Mouse (Mus musculus) heart, embryonic 11.5 days (tissue): ENCODE measurements around the gene 3110040M04Rik. TPM values are rescaled to one million over a fixed set of nuclear protein-coding genes. Genes with fewer than 3 reads are reported as not detected.

Source experiments
- ATAC-seq: fragments of 200-750 bp; cut with Nextera tagmentation; replicated peaks from 2 replicates; pipeline ENCODE4 v1.8.0; 2017; ENCODE audit warnings: moderate library complexity; ENCODE audit not compliant: insufficient number of reproducible peaks, low FRiP score, low TSS enrichment
- H3K27ac ChIP-seq: fragments of 300-500 bp; sonication (generic); 2 replicates; pipeline ENCODE4 v1.5.1; 2014; ENCODE audit warnings: mild to moderate bottlenecking, low read depth, low read length
- H3K27me3 ChIP-seq: fragments of 300-500 bp; sonication (generic); 2 replicates; pipeline ENCODE4 v1.6.1; 2014; ENCODE audit warnings: mild to moderate bottlenecking, low read length, mixed read lengths; ENCODE audit not compliant: control insufficient read depth, insufficient read depth
- H3K36me3 ChIP-seq: fragments of 300-500 bp; sonication (generic); 2 replicates; pipeline ENCODE4 v1.6.1; 2014; ENCODE audit warnings: mild to moderate bottlenecking, low read length, moderate library complexity, mixed read lengths; ENCODE audit not compliant: control insufficient read depth, insufficient read depth
- H3K4me1 ChIP-seq: fragments of 300-500 bp; sonication (generic); 2 replicates; pipeline ENCODE4 v1.6.1; 2014; ENCODE audit warnings: low read length; ENCODE audit not compliant: control insufficient read depth, insufficient read depth
- H3K4me2 ChIP-seq: fragments of 300-500 bp; sonication (generic); 2 replicates; pipeline ENCODE4 v1.6.1; 2014; ENCODE audit warnings: mild to moderate bottlenecking, moderate library complexity
- H3K4me3 ChIP-seq: fragments of 300-500 bp; sonication (generic); 2 replicates; pipeline ENCODE4 v1.5.1; 2014; ENCODE audit warnings: low read depth, low read length
- H3K9ac ChIP-seq: fragments of 300-500 bp; sonication (generic); 2 replicates; pipeline ENCODE4 v1.6.1; 2014; ENCODE audit warnings: mild to moderate bottlenecking, low read depth, low read length, moderate library complexity
- H3K9me3 ChIP-seq: fragments of 300-500 bp; sonication (generic); replicated peaks from 2 replicates; pipeline ENCODE4 v1.6.1; 2016; ENCODE audit warnings: low read length; ENCODE audit not compliant: control insufficient read depth
- WGBS: fragments of 180-500 bp; shearing (Covaris S2); extraction: QIAGEN DNeasy Blood & Tissue Kit; methylation state at CpG from one replicate; pipeline ENCODE4 v1.1.7; 2014; ENCODE audit not compliant: insufficient replicate concordance; 5-methylcytosine and 5-hydroxymethylcytosine counted together
- polyA plus RNA-seq: library from polyadenylated mRNA; unstranded; fragments of >200 nt; fragmentation: Nextera tagmentation; extraction: Ambion mirVana; gene quantifications from 2 replicates; pipeline ENCODE4 v1.2.1, GENCODE M21; 2014

3110040M04Rik gene
- polyA plus RNA-seq, 1 experiment from 2014 or later = 1.1 TPM

DNA sequence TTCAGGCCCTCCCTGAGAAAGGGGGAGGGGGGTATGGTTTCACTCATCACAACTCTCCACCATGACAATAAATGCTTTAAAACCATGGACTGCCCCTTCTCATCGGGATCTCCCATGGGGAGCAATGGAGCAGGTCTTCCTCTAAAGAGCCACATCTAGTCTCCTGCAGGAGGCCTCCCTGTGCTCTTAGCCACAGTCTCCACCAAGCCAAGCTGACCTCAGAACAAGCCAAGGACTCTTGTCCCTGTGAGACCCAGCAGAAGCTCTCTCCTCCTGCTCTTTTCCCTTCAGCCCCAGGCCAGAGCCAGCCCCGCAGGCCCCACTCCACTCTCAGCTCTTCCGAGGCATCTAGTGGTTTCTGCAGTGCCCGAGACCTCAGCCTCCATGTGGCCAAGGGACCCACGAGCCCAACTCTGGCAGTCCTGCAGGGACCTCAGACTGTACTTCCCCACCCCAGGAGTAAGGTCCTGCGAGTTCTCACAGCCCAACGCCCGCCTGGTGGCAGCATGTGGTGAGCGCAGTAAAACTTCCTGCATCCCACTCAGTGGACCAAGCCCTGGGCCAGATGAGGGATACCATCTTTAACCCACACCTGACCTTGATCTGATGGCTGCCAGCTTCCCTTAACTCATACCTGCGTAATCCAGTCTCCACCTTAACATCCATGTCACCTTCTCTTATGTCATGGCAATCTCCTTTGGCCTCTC, 18.8 kb downstream of the 3110040M04Rik start:
- no peaks in the 10 kb centered on the region for H3K36me3 ChIP-seq
- no peak overlapping the region for H3K9ac ChIP-seq
- no peak overlapping the region for H3K4me3 ChIP-seq
- no peak for ATAC-seq
- WGBS = 84% methylated on average over 10 of the region's 10 CpGs
- no peak overlapping the region for H3K4me2 ChIP-seq
- no peak overlapping the region for H3K27ac ChIP-seq
- no peaks in the 10 kb centered on the region for H3K27me3 ChIP-seq
- H3K4me1 ChIP-seq = peaks cover 5% of the 10 kb centered on the region; the same call in 1 of the 2 replicates
- H3K9me3 ChIP-seq = no peaks in the 10 kb centered on the region

DNA sequence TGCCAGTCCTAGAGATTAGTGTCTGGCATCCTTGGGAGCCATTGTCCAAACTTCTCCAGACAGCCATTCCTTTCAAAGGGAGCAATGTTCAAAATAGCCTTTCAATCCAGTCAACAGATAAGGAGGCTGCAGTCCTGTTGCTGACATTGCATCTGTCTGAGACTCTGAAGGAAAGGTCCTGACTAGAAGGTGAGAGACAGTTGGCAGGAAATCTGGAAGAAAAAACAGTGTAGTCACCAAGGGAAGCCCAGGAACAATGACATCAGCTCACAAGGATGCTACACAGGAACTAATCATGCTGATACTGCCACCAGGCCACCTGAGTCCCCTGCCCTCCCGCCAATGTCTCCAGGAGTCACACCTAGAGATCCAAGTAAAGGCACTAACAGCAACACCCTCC, 19.5 kb downstream of the 3110040M04Rik start:
- ATAC-seq = no peak
- no peak overlapping the region for H3K27ac ChIP-seq
- no peak overlapping the region for H3K9ac ChIP-seq
- no peaks in the 10 kb centered on the region for H3K27me3 ChIP-seq
- WGBS = 29% methylated on average over 1 of the region's 1 CpGs
- peaks cover 5% of the 10 kb centered on the region; the same call in 1 of the 2 replicates for H3K4me1 ChIP-seq
- no peak overlapping the region for H3K4me2 ChIP-seq
- no peaks in the 10 kb centered on the region for H3K36me3 ChIP-seq
- no peaks in the 10 kb centered on the region for H3K9me3 ChIP-seq
- H3K4me3 ChIP-seq = no peak overlapping the region

DNA sequence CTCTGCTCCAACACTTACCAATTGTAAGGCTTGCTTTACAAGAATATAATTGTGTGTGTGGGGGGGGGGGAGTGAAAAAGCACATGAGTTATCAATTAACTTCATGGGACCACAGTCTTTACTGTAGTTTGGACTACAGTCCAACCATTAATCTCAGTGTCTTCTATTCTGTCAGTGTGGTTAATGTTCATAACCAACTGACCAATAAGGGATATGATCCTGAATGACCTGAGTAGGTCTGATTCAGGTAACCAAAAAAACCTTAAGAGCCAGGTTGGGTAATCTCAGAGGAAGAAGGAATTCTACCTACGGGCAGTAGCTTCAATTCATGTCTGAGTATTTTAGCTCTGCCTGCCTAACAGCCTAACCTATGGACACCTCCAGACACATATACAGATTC, 20.6 kb downstream of the 3110040M04Rik start:
- WGBS = 82% methylated on average over 1 of the region's 1 CpGs
- no peak for ATAC-seq
- H3K4me3 ChIP-seq = no peak overlapping the region

DNA sequence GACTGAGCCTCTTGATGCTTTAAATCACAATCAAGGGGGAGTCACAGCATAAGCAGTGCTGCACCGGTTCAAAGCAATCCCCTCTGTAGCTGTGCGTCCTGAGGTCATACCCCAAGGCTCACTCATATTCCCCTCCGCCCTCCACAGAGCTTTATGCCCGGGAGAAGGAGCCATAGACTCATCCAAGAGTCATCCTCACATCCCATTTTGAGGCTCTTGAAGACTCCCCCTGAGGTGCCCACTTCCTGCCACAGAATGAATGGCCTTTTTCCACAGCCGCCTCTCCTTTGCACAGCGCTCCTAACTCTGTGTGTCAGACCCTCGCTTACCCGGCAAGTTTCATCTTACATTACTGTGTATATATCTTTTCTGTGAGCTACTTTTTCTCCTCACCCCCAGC, 23.6 kb downstream of the 3110040M04Rik start:
- no peak overlapping the region for H3K9ac ChIP-seq
- H3K4me2 ChIP-seq = no peak overlapping the region
- no peaks in the 10 kb centered on the region for H3K9me3 ChIP-seq
- H3K27ac ChIP-seq = no peak overlapping the region
- no peaks in the 10 kb centered on the region for H3K27me3 ChIP-seq
- peaks cover 5% of the 10 kb centered on the region; the same call in 1 of the 2 replicates for H3K4me1 ChIP-seq
- no peak for ATAC-seq
- H3K36me3 ChIP-seq = no peaks in the 10 kb centered on the region
- WGBS = 77% methylated on average over 8 of the region's 8 CpGs
- no peak overlapping the region for H3K4me3 ChIP-seq

More for the DNA sequence above, 20.6 kb downstream of the 3110040M04Rik start:
- no peak overlapping the region for H3K27ac ChIP-seq
- H3K9ac ChIP-seq = no peak overlapping the region
- H3K27me3 ChIP-seq = no peaks in the 10 kb centered on the region
- H3K9me3 ChIP-seq = no peaks in the 10 kb centered on the region
- peaks cover 5% of the 10 kb centered on the region; the same call in 1 of the 2 replicates for H3K4me1 ChIP-seq
- no peaks in the 10 kb centered on the region for H3K36me3 ChIP-seq
- no peak overlapping the region for H3K4me2 ChIP-seq

DNA sequence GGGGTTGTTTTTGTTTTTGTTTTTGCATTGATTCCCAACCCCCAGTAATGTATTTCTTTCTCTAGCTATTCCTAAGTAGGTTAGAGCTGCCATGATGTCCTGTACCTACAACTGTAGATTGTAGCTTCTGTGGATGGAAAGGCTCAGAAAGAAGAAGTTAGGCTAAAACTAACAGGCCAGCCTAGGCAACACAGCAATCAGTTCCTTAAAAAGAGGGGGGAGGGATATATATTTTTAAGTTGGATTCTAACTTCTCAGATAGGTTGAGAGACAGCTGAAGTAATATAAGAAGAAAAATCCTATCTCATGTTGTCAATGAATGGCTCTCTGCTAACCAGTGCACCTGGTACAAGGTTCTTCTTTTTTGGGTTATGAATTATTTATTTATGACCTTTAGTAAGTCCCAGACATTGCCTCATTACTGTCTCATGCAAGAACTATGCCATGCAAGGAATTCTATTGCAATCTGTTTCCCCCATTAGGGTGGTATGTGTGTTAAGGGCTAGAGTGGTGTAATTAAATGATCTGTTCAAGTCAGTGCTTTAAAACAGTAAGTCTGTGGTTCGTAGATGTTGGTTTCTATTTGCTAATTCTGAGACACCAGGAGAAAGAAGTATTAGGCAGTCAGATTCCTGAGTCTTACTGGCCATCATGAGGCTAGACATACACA, 24.5 kb downstream of the 3110040M04Rik start:
- Histone ChIP-seq H3K4me1 (no peaks in the 10 kb centered on the region; the same call in 1 of the 2 replicates), H3K4me2 (no peak overlapping the region), H3K4me3 (no peak overlapping the region), H3K27me3 (no peaks in the 10 kb centered on the region), H3K27ac (no peak overlapping the region), H3K36me3 (no peaks in the 10 kb centered on the region), H3K9ac (no peak overlapping the region), H3K9me3 (no peaks in the 10 kb centered on the region)
- ATAC-seq = no peak
- WGBS = 75% methylated on average over 1 of the region's 1 CpGs

DNA sequence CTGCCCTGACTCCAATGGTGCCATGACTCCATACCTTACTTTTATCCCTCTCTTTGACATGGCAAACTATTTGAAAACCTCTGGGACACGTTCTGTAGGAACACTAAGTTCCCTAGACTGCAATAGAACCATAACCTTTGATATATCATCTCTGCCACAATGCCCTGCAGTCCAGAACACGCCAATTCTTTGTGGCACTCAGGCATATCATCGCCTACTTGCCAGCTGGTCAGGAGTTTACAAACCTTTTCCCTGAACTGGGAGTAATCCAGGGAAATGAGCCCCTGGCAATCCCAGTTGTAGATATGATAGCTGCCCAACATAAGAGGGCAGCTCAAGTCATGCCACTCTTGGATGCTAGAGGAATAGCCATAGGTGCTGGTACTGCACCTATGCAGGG, 28.4 kb downstream of the 3110040M04Rik start:
- Histone ChIP-seq H3K4me1 (no peaks in the 10 kb centered on the region; the same call in 1 of the 2 replicates), H3K4me3 (no peak overlapping the region), H3K9me3 (no peaks in the 10 kb centered on the region), H3K9ac (no peak overlapping the region), H3K27ac (no peak overlapping the region), H3K36me3 (no peaks in the 10 kb centered on the region), H3K4me2 (no peak overlapping the region), H3K27me3 (no peaks in the 10 kb centered on the region)
- no peak for ATAC-seq
- 75% methylated on average over 3 of the region's 3 CpGs for WGBS

DNA sequence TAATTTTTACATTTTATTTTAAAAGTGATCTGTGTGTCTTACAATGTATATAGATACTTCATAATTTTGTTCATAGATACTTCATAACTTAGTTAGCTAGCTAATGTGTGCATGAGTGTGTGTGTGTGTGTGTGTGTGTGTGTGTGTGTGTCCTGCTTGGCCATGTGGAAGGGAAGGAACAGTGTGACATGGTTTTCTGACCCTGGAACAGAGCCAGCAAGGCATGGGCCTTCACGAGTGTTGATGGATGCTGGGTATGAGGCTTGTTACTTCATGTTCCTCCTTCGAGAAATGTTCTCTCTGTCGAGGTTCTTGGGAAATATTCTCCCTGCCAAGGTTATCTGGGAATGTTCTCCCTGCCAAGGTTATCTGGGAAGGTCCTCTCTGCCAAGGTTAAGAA, 29.8 kb downstream of the 3110040M04Rik start:
- no peak overlapping the region for H3K27ac ChIP-seq
- peaks cover 2% of the 10 kb centered on the region; the same call in 1 of the 2 replicates for H3K4me1 ChIP-seq
- no peak overlapping the region for H3K9ac ChIP-seq
- no peaks in the 10 kb centered on the region for H3K36me3 ChIP-seq
- H3K9me3 ChIP-seq = no peaks in the 10 kb centered on the region
- 68% methylated on average over 3 of the region's 3 CpGs for WGBS
- ATAC-seq = no peak
- H3K4me2 ChIP-seq = no peak overlapping the region
- H3K27me3 ChIP-seq = no peaks in the 10 kb centered on the region
- no peak overlapping the region for H3K4me3 ChIP-seq

DNA sequence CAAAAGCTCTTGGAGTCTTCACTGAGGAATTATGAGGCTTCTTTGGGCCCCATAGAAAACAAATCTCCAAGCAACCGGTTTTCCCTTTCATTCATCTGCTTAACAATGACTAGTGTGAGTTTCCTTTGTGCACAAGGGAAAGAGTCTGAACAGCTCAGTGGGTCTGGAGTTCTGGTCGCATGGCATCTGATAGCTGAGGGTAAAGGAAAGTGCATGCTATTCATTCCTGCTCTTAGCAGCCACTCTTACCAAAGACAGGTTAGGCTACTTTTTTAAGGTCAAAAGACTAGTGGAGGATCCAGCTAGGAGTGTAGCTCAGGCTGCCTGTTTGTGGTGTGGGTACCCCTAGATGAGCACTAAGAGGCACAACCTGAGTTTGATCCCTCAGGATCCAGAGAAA, 31.7 kb downstream of the 3110040M04Rik start:
- no peak overlapping the region for H3K27ac ChIP-seq
- H3K4me2 ChIP-seq = no peak overlapping the region
- WGBS = 38% methylated on average over 2 of the region's 2 CpGs
- H3K4me3 ChIP-seq = no peak overlapping the region
- H3K9me3 ChIP-seq = 0 out of 2 replicates have a peak, but pooled peaks cover 5% of the 10 kb centered on the region
- peaks cover 2% of the 10 kb centered on the region; the same call in 1 of the 2 replicates for H3K4me1 ChIP-seq
- no peak overlapping the region for H3K9ac ChIP-seq
- no peaks in the 10 kb centered on the region for H3K36me3 ChIP-seq
- H3K27me3 ChIP-seq = no peaks in the 10 kb centered on the region
- no peak for ATAC-seq
